Mouse (Mus musculus) thymus, postnatal 14 days (tissue): ENCODE data around the gene Hist1h2ae.

Experiments used
- DNase-seq: peaks from one replicate; pipeline ENCODE4 v3.0.0; 2021

Hist1h2ae gene

DNA sequence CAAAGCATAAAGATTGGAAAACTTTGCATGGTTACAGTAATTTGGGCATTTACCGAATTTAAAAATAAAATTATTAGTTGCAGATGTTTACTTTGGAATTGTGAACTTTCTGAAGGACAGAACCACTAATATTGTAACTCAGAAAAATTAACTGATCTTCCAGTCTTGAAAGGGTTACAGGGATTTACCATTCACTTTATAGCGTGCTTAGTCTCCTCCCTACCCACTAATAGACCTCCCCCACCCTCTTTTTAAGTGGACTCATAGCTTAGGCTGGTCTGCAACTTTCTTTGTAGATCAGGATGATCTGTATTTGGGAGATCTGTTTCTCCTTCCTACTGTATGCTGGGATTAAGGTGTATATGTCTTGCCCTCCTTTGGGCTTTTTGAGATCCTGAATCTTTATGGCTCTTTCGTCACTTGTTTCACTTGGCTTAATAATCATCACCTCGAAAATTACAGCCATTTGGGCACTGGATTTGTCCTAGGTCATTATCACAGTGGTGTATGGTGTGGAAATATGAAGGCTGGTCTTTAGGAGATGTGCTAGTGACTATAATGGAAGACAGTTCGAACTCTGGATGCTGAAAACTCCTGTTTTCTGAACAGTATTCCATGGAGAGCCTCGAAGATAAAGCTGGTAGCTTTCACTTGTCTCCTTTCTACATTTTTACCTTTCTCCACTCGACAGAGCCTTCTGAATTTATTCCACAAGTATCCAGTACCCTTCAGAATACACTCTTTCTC, 34.8 kb downstream of the Hist1h2ae start:
- no peak for DNase-seq

DNA sequence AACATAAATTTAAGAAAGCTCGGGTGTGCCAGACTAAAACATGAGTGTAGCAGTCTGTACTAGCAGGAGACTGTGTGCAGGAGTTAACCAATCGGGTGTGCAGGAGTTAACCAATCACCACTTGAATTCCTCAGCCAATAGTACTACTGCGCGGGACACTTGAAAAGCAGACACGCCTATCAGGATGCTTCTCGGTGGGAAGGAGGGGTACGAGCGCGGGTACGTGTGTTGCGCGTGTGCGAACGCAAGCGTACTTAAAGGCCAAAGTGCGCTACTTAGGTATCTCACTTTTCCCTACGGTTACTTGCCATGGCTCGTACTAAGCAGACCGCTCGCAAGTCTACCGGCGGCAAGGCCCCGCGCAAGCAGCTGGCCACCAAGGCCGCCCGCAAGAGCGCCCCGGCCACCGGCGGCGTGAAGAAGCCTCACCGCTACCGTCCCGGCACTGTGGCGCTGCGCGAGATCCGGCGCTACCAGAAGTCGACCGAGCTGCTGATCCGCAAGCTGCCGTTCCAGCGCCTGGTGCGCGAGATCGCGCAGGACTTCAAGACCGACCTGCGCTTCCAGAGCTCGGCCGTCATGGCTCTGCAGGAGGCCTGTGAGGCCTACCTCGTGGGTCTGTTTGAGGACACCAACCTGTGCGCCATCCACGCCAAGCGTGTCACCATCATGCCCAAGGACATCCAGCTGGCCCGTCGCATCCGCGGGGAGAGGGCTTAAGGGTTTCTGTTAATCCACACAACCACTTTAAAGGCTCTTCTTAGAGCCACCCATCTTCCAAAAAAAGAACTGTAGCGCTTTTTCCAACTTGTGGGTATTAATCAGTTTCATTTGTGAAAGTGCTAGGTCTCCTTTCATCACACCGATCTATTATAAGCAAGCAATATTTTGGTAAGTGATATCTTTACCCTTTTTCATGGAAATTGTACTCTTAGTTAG, 35.6 kb downstream of the Hist1h2ae start, which contains the start of gene Hist1h3g:
Gene Hist1h3g (plus strand): TSS at position 286 of the 939 bp plus-strand sequence.
- DNase-seq, result peak; percentile 92

DNA sequence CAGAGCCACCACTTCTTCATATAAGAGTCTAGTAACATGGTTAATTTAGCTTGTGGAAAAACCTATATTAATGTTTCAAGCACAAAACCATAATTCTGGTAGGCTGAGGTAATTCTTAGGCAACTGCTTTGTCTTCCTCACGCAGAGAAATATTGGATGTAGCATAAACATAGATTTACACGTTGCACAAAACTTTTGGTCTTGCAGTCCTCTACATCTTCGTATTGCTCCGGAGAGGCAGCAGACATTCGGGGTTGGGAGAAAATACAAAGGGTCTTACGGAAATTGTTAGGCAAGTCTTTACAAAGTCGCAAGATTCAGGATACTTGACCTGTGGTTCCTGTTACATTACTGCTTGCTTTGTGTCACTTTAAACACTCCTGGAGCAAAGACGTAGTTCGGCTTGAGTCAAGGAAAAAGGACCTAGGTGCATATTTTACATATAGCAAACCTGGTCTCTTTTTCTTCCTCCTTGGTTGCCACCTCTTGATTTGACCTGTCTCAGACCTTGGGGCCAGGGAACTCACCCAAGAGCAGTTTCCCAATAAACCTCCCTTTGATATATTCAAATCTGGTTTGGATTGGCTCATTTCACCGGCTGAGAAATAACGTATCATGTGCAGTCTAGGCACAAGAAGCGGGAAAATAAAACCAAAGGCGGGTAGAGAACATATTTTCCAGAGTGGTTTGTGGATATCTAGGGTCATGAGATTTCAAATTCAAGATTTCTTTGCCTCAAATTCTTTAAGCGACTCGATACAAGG, 36.5 kb downstream of the Hist1h2ae start:
- DNase-seq, result no peak

GRCm38 (mm10) chr13:23533560-23534367, 37.3 kb downstream of the Hist1h2ae start, which contains the start of gene Hist1h2af:
TSS of gene Hist1h2af (plus strand) at chr13:23533906.
- DNase-seq, result peak; percentile 72

GRCm38 (mm10) chr13:23532262-23533075, 38.6 kb downstream of the Hist1h2ae start:
- DNase-seq, result no peak

- DNase-seq, result peak; percentile 98
Observed at GRCm38 (mm10) chr13:23530901-23531875, 39.8 kb downstream of the Hist1h2ae start, which contains the start of gene Hist1h4h. TSS of gene Hist1h4h (plus strand) at chr13:23531050.

DNA sequence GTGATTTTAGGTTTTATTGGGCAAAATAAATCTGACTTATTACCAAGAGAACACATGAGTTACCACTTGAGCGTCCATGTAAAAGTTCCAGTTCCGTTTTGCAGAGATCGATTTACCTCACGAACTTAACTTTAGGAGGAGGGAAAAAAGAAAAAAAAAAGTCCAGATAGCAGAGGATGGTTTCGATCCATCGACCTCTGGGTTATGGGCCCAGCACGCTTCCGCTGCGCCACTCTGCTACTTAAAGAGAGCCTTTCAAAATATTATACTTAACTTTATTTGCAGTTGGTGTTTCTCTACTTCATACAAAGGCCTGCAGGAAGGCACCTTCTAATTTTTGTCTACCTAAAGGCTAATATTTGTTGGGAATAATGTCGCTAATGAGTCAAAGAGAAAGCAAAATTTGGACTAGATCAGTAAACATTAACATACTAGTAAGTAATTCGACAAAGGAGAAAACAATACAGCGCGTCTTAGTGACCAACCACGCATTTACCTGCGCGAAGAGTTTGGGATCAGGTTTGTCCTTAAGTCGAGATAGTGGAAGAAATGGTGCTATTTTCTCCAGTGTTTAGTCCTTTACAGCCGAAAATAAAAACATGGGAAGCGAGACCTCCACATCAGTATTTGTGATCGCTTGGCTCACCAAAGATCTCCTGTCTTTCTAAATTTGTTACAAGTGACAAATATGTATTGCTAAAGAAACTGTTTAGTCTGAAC, 40.7 kb downstream of the Hist1h2ae start:
- peak; percentile 76 for DNase-seq

GRCm38 (mm10) chr13:23529480-23530165, 41.4 kb downstream of the Hist1h2ae start:
- no peak for DNase-seq

GRCm38 (mm10) chr13:23529005-23529404, 42.0 kb downstream of the Hist1h2ae start:
- no peak for DNase-seq

DNA sequence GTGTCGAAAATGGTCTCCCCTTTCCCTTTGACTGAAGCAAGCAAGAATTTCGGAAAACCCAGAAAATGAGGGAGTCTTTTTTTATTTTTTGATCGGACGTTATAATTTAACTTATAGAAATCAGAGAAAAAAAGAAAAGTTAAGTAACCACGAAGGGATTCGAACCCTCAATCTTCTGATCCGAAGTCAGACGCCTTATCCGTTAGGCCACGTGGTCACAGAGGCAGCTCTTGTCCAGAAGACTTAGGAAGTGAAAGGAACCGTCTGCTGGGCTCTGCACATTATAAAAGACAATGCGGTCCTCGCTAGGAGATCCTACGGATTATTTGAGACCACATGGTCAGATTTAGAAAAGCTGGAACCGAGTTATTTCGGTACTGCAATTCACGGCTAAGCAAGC, 44.7 kb downstream of the Hist1h2ae start:
- peak; percentile 91 for DNase-seq

DNA sequence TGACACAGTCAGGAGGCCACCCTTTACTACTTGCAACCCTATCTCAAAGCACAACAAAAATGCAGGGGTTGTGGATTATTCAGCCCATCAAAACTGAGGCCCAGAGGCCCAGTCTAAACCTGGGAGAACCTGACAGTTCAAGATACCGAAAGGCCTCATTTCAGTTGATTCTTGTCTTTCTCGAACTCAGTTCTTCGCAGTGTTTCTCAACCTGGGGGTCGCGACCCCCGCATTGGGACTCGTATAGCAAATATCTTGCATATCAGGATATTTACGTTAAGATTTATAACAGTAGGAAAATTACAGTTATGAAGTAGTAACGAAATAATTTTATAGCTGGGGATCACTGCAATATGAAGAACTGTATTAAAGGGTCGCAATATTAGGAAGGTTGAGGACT, 45.1 kb downstream of the Hist1h2ae start:
- no peak for DNase-seq

GRCm38 (mm10) chr13:23524654-23525053, 46.4 kb downstream of the Hist1h2ae start:
- peak; percentile 70 for DNase-seq

DNA sequence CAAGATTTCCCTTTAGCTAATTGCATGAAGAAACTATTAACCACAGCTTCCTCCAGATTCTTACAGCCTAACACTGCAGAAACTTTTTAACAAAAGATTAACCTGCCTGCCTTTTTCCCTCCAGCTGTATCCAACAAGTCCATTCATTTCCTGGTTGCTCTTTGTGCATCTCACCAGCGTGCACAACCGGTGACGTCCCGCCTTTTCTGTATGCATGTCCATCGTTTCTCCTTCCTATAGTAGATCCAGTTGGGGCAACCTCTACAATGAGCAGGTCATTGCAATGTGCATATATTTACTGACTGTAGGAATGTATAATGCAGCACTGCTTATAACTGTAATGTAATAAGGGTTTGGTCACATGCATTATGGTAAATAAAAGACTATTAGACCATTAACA, 47.0 kb downstream of the Hist1h2ae start:
- DNase-seq, result no peak

DNA sequence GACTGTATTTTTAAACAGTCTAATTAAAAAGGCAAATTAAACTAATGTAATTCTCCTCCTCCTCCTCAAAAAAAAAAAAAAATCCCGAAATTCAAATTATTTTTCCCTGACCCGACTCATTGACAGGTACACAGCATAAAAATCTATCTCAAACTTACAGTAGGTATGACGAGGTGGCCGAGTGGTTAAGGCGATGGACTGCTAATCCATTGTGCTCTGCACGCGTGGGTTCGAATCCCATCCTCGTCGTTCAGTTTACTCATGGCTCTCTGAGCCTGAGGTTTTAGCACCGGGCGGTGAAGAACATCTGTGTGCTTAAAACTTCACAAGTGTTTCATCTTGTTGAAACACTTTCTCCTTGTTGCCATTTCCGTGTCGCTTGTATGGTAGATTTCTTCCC, 49.3 kb downstream of the Hist1h2ae start:
- DNase-seq, result peak; percentile 94
